Mouse (Mus musculus): Measurements from ENCODE around the gene Cdh13.
A peak's percentile ranks its signal among the peaks of the same experiment; 100 is the strongest.
"Not testable (repeated sequence)": the region's sequence is repeated elsewhere in the genome, so short reads cannot be mapped to it uniquely, and the experiment has no call there.

Gene Cdh13

DNA sequence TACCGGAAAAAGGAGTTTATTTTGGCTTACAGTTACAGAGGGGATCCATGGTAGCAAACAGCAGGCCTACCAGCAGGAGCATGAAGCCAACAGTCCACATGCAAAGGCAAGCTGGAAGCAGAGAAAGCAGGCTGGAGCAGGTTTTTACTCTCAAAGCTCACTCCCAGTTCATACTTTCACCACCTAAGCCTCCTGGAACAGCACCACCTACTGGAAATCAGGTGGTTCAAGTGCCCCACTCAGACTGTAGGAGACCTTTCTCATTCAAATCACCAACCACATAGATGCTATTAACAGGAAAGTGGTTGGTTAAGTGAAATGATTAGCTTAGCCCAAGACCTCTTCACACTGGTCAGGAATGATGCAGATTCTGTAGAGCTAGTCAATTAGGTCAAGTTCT is 402.3 kb downstream of the Cdh13 start:
- DNase-seq (ENCODE audit: low spot score) = peak; percentile 13

DNA sequence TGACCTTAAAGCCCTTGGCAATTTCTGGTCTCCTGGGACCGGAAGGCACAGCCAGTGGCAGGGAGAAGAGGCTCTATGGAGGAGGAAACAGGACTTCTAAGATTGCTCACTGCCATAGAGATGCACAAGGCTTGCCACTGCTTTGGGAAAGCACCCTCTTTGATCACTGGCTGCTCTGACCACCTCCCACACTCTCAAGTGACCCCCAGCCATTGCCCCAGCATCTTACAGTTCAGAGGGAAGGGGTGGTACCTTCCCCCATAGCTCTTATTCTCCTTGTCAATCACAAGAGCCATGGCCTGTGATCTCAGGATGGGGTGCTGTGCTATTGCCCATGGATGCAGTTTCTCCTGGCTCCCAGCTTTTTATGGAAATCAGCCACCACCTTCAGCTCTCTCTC is 406.3 kb downstream of the Cdh13 start:
- DNase-seq (ENCODE audit: low spot score) = no peak

DNA sequence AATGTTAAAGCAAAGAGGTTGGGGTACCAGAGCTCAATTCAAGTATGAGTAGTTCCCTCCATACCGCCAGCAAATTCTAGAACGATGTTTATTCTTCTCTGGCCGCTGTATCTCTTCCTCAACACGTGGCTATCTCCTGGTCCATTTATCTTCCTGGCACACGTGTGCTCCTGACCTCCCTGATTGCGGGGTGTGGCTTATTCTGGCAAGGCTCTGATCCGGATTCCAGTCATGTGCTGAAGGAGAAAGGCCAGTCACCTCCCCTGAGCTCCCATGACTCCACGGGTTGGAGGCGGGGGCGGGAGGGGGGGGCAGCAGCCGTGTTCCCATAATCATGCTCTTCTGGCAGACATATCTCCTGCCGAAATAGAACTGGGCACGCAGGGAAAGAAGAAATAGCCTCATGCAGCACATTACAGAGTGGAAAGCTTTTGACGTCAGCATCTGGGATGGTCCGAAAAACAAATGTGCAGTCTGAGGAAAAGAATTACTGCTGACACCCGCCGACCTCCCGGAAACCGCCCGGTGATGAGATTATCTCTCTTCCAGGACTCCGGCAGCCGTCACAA is 417.9 kb downstream of the Cdh13 start:
- DNase-seq (ENCODE audit: low spot score) = no peak

DNA sequence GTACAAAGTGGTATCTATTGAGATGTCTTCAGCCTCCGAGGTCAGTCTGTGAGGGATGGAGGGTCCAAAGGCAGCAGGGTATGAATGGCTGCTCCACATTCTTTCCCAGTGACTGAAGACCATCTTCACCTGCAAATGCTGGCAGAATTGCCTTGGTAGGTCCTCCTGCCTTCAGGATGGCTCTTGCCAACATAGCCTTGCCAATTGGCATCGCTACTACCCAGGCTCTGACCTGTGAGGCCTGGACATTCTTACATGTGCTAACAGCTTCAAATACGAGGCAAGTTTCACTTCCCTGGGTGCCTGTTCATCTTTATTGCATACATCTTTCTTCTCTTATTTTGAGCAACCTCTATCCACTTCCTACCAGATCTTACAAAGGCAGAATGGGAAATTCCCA is 425.8 kb downstream of the Cdh13 start:
- no peak for DNase-seq (ENCODE audit: low spot score)

DNA sequence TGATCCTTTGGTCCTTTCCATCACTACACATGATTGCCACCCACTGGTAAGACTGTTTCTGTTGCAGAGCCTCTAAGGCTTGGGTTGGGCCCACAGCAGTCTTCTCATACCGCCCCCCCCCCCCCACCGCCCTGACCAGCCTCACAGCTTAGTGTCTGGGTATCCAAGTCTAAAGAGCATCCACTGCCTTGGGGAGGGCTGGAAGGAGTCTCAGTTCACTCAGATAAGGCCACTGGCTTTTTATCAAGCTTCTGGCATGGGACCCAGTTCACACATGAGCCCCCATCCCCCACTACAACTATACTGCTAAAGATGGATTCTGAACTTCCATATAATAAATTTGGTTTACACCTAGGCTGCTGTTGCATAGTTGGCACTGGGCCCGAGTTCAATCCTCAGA is 428.1 kb downstream of the Cdh13 start:
- no peak for DNase-seq (ENCODE audit: low spot score)

DNA sequence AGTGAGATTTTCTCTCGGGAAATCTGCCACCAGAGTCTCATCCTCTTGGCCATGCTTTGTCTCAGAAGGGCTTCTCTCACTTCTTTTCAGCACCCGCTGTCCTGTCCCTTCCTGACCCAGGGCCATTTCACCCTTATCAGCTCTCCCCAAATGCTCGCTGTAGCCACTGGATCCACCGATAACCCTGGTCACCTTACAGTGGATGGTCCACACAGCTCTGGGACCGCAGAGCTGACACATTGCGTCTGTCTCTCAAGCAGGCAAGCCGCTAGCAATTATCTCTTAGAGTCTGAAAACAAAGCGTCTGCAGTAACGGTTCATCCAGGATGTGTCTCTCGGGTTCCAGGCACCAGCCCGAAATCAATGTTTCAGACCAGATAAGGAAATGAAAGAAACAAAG is 429.6 kb downstream of the Cdh13 start:
- DNase-seq (ENCODE audit: low spot score) = no peak

DNA sequence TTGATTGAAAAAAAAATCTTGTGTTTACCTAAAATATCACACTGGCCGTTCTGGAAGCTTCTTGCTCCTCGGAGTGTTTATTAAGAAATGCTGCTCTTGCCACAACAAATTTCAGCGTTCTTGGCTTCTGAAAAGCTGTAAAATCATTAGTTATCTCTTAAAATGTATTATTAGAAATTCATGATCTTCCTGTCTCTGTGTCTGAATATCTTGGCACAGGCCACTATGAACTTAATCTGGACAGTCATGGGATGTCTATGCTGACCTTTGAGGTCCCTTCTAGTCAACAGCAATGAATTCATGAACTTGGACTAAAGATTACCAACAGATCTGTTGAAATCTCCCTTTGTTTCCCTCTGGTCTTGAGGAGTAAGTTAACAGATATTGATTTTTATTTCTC is 430.1 kb downstream of the Cdh13 start:
- DNase-seq (ENCODE audit: low spot score) = no peak

DNA sequence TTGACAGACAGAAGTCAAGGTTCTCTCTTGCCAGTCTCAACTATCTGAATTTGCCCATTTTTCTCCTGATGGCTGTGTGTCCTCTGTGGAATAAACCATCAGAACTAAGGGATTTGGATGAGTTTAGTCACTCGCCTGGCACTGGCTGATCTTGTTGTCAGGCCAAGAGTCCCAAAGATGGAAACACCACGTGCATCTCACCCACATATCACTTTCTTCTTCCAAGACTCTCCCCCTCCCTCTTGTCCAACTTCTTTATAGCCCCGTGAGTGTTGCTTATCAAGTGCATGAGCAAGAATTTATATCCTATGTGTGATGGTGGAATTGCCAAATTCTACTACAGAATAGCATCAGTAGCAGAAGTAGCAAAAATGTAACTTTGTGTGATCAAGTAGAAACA is 439.4 kb downstream of the Cdh13 start:
- DNase-seq (ENCODE audit: low spot score) = no peak

DNA sequence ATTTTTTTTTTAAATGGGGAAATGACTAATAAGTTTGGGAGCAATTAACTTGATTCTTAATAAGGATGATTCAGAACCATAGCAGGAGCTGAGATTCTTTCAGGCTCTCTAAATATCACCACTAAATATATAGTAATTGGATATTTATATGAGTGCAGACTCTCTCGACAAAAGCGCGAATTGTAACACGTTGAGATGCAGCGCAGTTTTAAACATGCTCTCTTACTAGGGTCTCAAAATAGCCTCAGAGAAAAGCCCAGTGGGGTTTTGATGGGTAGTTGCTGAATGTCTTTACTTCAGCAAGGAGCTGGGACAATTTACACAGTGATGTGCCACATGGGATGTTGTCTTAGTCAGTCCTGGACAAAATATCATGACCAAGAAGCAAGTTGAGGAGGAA is 442.1 kb downstream of the Cdh13 start:
- DNase-seq (ENCODE audit: low spot score) = no peak

DNA sequence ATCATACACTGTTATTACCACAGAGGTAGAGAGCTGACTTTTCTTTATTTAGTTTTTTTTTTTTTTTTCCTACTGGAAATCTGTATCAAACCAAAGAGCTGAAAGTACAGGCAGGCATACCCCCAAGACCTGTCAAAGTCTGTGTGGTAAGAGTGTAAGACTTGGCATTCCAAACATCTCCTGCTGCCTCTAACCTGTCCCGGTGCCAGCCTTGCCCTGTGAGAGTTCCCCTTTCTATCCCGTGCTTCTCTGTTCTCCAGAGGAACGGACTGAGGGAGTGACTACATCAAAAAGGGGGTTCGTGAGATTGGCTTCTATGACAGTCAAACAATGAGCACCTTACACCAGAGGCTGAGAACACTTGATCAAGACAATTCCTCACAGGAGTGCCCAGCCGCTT is 458.2 kb downstream of the Cdh13 start:
- DNase-seq (ENCODE audit: low spot score) = no peak

DNA sequence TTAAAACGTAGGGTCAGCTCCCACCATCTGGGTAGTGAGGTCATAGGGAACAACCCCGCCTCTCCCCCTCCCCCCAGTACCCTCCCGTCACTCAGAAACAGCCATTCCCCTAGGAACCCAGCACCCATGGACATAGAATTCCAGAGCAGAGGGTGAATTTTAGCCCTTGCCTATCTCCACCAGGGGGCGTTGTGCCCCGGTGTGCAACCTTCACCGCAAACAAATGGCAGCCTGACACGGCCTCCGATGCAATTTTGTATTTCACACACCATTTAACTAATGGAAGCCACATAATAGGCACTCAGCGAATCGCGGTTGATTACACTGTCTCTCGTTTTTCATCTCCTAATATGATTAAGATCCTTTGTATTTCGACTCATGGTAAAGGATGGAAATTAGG is 461.5 kb downstream of the Cdh13 start:
- no peak for DNase-seq (ENCODE audit: low spot score)

DNA sequence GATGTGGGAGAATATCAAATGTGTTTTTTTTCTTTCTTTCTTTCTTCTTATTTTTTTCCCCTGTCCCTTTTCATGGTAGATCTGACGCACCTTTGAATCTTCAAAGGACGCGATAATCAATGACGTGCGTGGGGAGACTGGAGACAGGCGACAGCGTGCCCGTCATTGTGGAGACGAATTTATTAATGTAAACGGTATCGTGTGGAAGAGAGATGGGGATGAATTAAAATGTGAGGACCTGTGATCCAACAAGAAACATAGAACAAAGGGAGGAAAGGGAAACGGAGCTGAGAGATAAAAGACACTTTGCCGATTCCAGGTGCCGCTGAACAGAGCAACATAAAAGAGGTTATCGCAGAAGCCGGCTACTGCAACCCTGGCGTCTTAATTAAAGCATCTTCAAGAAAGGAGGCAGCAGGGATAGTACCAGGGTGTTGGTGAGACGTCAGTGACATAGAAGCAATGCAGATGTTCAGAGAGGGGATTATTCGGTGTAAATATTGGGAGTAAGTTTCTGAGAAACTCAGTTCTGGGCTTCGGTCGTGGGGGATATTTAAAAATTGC is 464.6 kb downstream of the Cdh13 start:
- no peak for DNase-seq (ENCODE audit: low spot score)

DNA sequence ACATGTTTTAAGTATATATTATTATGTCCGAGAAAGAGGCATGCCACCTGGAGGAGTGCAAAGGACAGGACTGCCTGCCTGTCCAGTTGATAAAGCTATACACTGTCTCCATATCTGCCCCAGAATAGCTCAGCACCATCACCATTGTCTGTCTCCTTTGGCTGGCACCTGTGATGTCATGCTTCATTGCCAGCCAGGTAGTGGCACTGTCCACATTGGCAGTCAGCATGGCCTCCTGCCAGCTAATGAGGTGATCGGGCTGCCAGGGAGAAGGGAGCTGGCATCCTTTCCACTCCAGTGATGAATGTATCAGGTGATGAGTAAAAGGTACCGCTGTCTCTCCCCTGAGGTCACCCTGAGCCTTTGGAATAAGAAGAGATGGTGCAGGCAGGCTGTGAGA is 465.7 kb downstream of the Cdh13 start:
- no peak for DNase-seq (ENCODE audit: low spot score)

DNA sequence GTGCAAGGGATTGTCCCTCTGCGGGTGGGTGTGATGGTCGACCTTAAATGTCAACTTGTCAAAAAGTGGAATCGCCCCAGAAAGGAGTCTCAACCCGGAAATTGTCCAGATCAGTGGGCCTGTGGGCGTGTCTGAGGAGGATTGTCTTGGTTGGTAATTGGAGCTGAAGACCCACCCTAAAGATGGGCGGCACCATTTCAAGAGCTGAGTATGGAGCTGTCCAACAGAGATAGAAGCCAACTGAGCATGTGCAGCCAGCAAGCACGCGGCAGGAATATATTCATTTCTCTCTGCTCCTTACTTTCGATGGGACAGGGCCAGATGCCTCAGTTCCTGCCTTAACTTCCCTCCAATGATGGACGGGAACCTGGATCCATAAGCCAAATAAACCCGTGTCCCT is 466.3 kb downstream of the Cdh13 start:
- no peak for DNase-seq (ENCODE audit: low spot score)

DNA sequence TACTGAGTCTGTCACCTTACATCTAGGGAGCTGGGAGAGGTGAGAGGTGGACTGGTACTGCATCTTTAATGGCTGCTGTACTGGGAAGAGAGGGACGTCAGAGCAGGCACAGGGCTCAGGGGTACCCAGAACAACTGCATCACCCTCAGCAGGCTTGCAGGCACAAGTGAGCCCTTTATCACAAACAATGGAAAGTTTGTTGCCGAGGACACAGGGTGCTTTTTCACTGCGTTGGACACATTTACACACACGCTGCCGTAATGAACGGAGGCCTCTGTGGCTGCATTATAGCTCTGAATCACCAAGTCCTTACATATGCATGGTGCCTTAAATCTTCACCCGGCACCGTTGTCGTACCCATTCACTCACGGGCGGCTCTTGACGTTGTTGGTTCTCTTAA is 470.2 kb downstream of the Cdh13 start:
- no peak for DNase-seq (ENCODE audit: low spot score)

DNA sequence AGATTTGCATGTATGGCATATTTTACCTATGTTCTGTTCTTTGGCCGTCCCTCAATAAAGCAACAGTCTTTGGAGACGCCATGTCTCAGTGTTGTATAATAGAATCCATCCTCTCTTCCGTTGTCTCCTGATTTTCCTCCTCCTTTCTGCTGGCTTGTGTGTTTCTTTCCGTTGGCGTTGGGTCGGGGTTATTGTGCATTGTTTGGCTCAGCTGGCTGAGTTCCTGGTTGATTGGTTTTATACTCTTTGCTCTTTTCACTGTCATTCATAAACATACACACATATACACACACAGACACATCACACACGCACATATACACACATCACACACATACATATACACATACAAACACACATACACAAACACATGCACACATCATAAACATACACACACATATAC is 470.6 kb downstream of the Cdh13 start:
- DNase-seq (ENCODE audit: low spot score) = no peak

DNA sequence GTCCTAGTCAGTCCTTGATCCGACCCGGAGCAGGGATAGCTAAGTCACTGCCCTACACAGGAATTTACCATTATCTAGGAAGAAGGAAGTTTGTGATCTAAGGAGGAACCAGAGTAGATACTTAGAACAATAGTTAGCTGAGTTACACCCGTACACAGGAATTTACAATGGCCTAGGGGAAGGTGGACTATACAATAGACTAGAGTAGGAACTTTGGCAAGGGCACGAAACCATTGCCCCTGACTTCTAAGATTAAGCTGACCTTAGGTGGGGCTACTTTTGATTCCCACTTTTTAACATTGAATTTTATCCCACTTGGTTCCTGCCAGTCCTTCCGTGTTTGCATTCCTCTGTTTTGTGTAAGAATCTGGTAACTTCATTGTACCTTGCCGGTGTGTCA is 494.0 kb downstream of the Cdh13 start:
- not testable (repeated sequence) for DNase-seq (ENCODE audit: low spot score)

DNA sequence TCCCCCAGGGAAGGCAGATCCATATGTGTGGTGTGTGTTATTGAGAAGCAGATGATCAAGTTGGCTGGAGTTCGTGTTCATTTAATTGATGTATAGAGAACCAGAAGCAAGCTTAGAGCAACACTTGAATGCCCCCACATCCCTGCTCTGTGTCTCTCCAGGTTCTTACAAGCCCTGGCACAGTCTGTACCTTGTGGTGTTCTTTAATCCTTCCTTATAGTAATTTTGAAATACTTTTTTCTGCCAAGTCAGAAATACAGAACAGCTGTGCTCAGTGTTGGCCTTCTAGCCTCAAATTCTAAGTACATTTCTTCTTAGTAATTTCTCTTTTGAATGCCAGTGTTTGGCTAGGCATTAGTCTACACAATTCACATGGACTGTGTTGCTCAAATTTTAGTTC is 494.8 kb downstream of the Cdh13 start:
- DNase-seq (ENCODE audit: low spot score) = no peak

DNA sequence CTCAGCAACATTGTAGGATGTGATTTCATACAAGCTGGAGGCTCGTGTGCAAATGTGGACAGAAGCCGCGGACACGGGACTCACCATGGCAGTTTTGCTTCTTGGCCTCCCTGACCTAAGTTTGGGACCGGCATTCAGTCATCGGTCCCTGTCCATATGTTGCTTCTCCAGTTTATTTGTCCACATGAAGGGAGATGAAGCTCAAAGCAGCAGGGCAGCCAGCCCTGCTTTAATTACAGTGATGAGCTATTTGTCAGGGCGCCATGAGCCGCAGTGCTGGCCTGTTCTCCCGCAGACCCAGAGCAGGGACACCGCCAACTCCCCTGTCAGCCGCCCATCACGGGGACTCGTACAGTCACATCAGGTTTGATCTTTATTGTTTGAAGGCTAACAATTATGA is 502.1 kb downstream of the Cdh13 start:
- no peak for DNase-seq (ENCODE audit: low spot score)

DNA sequence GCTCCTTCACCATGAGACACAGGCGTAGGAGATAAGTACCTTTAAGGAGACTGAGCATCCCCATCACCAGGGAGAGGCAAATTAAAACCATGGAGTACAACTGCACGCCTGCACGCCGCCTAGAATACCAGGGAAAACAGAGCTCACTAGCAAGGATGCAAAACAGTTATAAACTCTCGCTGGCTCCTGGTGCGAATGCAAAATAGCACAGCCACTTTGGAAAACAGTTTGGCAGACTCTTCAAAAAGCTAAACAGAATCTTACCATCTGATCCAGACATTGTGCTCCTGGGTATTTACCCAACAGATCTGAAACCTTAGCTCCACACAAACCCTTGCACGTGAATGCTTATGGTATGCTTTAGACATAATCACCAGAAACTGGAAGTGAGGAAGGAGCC is 506.1 kb downstream of the Cdh13 start:
- DNase-seq (ENCODE audit: low spot score) = no peak

DNA sequence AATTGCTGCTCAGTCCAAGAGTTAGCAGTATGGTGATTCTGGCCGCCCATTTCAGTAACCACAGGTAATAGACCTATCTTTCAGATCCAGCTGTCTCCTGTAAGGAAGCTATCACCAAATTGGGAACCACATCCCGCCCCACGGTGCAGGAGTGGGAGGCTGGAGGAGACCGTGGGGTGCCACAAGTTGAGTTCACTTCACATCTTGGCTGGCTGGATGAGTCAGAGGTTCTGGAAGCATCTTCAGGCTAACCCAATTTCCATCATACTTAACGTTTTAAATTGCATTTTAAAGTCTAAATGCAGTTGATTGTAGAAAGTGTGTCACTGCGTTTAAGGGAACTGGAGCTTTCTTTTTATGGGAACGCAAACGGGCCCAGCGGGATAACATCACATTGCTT is 511.4 kb downstream of the Cdh13 start:
- no peak for DNase-seq (ENCODE audit: low spot score)

DNA sequence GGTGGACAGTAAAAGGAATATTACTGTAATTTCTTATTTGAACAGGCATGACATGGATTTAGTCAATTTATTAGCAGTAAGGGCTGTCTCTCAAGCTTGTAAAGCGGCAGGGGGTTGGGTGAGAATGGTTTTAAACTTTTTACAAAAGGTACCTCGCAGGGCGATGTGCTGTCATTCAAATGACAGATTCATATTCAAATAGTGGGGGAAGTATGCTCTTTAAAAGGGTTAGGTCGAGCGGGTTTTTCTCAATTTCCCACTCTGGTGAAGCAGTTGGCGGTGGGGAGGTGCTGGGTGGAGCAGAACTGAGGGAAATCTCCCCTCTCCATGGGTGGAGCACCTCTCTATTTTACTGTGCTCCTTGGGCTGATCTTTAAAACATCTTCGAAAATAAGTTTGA is 513.0 kb downstream of the Cdh13 start:
- no peak for DNase-seq (ENCODE audit: low spot score)

DNA sequence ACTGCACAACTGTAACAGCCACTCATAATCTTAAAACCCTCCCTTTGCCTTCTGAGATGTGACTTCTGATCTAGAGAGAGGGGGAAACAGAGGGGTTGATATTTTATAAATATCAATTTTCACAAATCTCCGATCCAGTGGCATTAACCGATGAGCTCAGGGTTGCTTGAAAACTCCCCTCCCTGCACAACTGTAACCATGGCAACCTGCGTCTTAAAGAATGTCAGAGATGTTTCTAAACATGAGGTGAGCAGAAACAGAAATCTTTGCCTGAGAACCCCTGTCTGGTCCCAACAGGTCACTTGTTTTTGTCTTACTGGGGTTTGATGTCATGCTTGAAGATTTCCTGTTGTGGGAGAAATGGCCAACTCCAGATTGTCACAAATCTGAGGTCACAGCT is 513.6 kb downstream of the Cdh13 start:
- DNase-seq (ENCODE audit: low spot score) = peak; percentile 9

DNA sequence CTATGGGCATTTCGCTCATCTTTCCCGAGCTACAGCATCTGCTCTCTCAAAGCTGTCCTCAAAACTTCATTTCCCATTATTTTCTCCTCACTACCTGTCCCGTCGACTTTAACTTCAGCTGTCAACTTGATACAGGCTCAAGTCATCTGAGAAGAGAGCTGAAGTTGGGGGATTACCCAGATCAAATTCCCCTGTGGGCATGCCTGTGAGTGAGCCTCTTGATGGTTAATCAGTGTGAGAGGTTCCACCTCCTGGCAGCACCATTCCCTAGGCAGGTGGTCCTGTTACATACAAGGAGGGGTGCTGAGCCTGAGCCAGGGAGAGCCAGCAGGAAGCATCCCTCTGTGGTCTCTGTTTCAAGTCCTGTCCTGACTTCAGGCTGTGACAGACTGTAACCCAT is 519.6 kb downstream of the Cdh13 start:
- DNase-seq (ENCODE audit: low spot score) = no peak

DNA sequence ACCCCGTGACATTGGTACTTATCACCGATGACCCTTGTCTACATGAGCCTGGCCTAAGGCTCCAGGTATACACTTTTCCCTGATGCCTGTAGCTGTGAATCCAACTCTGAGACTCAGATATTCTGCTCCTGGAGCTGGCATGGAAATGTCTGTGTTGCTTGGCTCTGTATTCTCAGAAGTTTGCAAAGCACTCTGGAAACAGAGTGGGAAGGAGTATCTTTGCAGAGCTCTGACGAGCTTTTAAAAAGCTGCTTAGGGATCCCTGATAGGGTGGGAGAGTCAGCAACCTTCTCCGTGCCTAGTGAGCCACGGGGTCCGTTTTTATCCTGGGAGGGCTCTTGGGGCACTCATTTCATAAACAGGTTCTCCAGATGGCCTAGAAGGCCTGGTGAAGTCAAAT is 526.1 kb downstream of the Cdh13 start:
- DNase-seq (ENCODE audit: low spot score) = no peak
